ENCODE assay signal across 27 mouse cellular contexts in genomic region chr11:46571327-46571726, GRCm38 (mm10). TPM values are rescaled to one million over a fixed set of nuclear protein-coding genes. Genes with fewer than 3 reads are reported as not detected.
DNase-seq lines count a peak whose midpoint lies in the region; ATAC-seq lines count a peak whose summit lies in the region.
"Had no signal": no experiment of that assay in that cellular context is flagged by ENCODE, and none has a peak within 500 bp of the region (broad histone marks: within the 10 kb centered on the region; RNA-seq: fewer than 3 reads in every experiment).

Gene BC053393, plus strand, starts transcription at chr11:46571536.

- WGBS in heart, embryonic 12.5 days, result 17% methylated on average over 1 of the region's 1 CpGs
- WGBS in intestine, embryonic 15.5 days, result 66% methylated on average over 1 of the region's 1 CpGs

- H3K9ac ChIP-seq in heart, embryonic 12.5 days, result no peak within 1 kb of the TSS
- H3K9ac ChIP-seq in intestine, embryonic 15.5 days, result no peak within 1 kb of the TSS
- H3K9ac ChIP-seq: embryonic facial prominence, embryonic 15.5 days; hindbrain, embryonic 14.5 days had no signal

- H3K4me1 ChIP-seq in heart, embryonic 12.5 days (replicated peaks), result 0 out of 2 replicates have a peak, but pooled peaks cover 3% of the 10 kb centered on the region
- no peaks in the 10 kb centered on the region for H3K4me1 ChIP-seq in intestine, embryonic 15.5 days (replicated peaks)
- H3K4me1 ChIP-seq: embryonic facial prominence, embryonic 15.5 days; forebrain, embryonic 10.5 days; hindbrain, embryonic 10.5 days had no signal

- H3K9me3 ChIP-seq in heart, embryonic 12.5 days (replicated peaks), result no peaks in the 10 kb centered on the region
- H3K9me3 ChIP-seq in intestine, embryonic 15.5 days, result no peaks in the 10 kb centered on the region
- H3K9me3 ChIP-seq: embryonic facial prominence, embryonic 15.5 days; forebrain, embryonic 10.5 days; hindbrain, embryonic 10.5 days had no signal

- H3K36me3 ChIP-seq in heart, embryonic 12.5 days, result no peaks in the 10 kb centered on the region
- H3K36me3 ChIP-seq in intestine, embryonic 15.5 days, result no peaks in the 10 kb centered on the region
- H3K36me3 ChIP-seq: embryonic facial prominence, embryonic 15.5 days; forebrain, embryonic 10.5 days; hindbrain, embryonic 10.5 days had no signal

- intact Hi-C loops in left cerebral cortex, postnatal 14 days (cut with DNase I), result no loop called here
- intact Hi-C loops in left cerebral cortex, postnatal 10 days (cut with DNase I), result no loop called here
- intact Hi-C loops in left cerebral cortex, postnatal 25 days (cut with DNase I), result no loop called here

- ATAC-seq in heart, embryonic 12.5 days (ENCODE audit: insufficient number of reproducible peaks, low FRiP score), result no peak
- ATAC-seq in intestine, embryonic 15.5 days, result no peak
- ATAC-seq: forebrain, embryonic 14.5 days had no signal

- H3K4me2 ChIP-seq in heart, embryonic 12.5 days, result no peak within 1 kb of the TSS
- no peak within 1 kb of the TSS for H3K4me2 ChIP-seq in intestine, embryonic 15.5 days (replicated peaks)
- H3K4me2 ChIP-seq: embryonic facial prominence, embryonic 15.5 days; heart, embryonic 11.5 days; hindbrain, embryonic 14.5 days had no signal

- no peak within 1 kb of the TSS for H3K4me3 ChIP-seq in heart, embryonic 12.5 days
- no peak within 1 kb of the TSS for H3K4me3 ChIP-seq in intestine, embryonic 15.5 days (replicated peaks)
- H3K4me3 ChIP-seq: embryonic facial prominence, embryonic 15.5 days; erythroblast, embryonic 14.5 days; forebrain, embryonic 10.5 days; heart, adult 2 months; hindbrain, embryonic 10.5 days had no signal

- no peaks in the 10 kb centered on the region for H3K27me3 ChIP-seq in heart, embryonic 12.5 days (replicated peaks)
- H3K27me3 ChIP-seq in intestine, embryonic 15.5 days (replicated peaks), result no peaks in the 10 kb centered on the region
- H3K27me3 ChIP-seq: embryonic facial prominence, embryonic 15.5 days had no signal

- peak; percentile 35 for DNase-seq in heart, adult 11 months
- DNase-seq in left cerebral cortex, postnatal 14 days (ENCODE audit: low spot score in 2 of 2), result peak; percentile 6 to 26
- no peak for DNase-seq in left cerebral cortex, postnatal 10 days (ENCODE audit: extremely low spot score in 1 of 2, low spot score in 2 of 2)
- peak; percentile 23 to 71 for DNase-seq in left cerebral cortex, postnatal 25 days (ENCODE audit: low spot score in 2 of 2)
- DNase-seq: adrenal gland, adult 8-10 months; adrenal gland, postnatal 36 days; cerebellum, adult 11 months; cerebellum, adult 8-10 months; cerebellum, postnatal 14 days; embryo, embryonic 11 days; gastrocnemius, postnatal 10 days; heart, adult 2 months had no signal

- no peak within 1 kb of the TSS for H3K27ac ChIP-seq in heart, embryonic 12.5 days (ENCODE audit: poor library complexity, severe bottlenecking)
- H3K27ac ChIP-seq in intestine, embryonic 15.5 days, result no peak within 1 kb of the TSS
- H3K27ac ChIP-seq: embryonic facial prominence, embryonic 15.5 days; forebrain, embryonic 10.5 days; heart, adult 2 months; hindbrain, embryonic 10.5 days; hindbrain, embryonic 14.5 days had no signal

RNA-seq across cellular contexts. Expression of gene BC053393, which starts in this region (rescaled TPM):
- 0.24 and 0.38 TPM in 2 replicates for polyA plus RNA-seq in heart, embryonic 12.5 days (2016; fragmentation: Nextera tagmentation; extraction: Ambion mirVana)
- total RNA-seq in left cerebral cortex, postnatal 14 days (2021), result under 1 TPM; 0.29 to 0.32 TPM
- total RNA-seq in left cerebral cortex, postnatal 10 days (2021), result under 1 TPM; 0.17 to 0.28 TPM
- total RNA-seq in left cerebral cortex, postnatal 25 days (2021), result not detected
- not detected in 2 replicates for polyA plus RNA-seq in intestine, embryonic 15.5 days (2015; fragmentation: Nextera tagmentation; extraction: Ambion mirVana)
- total RNA-seq: adrenal gland, adult 8-10 months; adrenal gland, postnatal 36 days; common myeloid progenitor, adult 5-6 weeks; ES-E14; gastrocnemius, postnatal 10 days; gastrocnemius, postnatal 4 days; heart, adult 2 months; heart, postnatal 25 days had no signal
- polyA plus RNA-seq: brain, embryonic 14.5 days; embryonic facial prominence, embryonic 11.5 days; embryonic facial prominence, embryonic 15.5 days; erythroblast, embryonic 14.5 days; forebrain, embryonic 10.5 days; forebrain, embryonic 14.5 days; heart, adult 2 months; hindbrain, embryonic 10.5 days; hindbrain, embryonic 14.5 days had no signal

Comparison
In these comparisons a context has a peak if more than half of its experiments do, and no peak if none do; other contexts are left out.
1. Peak in DNase-seq in left cerebral cortex, postnatal 14 days; RNA of the gene not detected or under 1 TPM.
2. Peak in DNase-seq in left cerebral cortex, postnatal 25 days; RNA of the gene not detected or under 1 TPM.